Mouse (Mus musculus) hindbrain, embryonic 10.5 days (tissue): ENCODE measurements around the gene Snrpf. TPM values are rescaled to one million over a fixed set of nuclear protein-coding genes. Genes with fewer than 3 reads are reported as not detected.

Experiments used
- DNase-seq: peaks from one replicate; pipeline ENCODE4 v3.0.0-alpha.2; 2017; ENCODE audit warnings: low spot score
- H3K27ac ChIP-seq: fragments of 300-500 bp; sonication (generic); 2 replicates; pipeline ENCODE4 v1.5.1; 2016; ENCODE audit warnings: mild to moderate bottlenecking, moderate library complexity
- H3K27me3 ChIP-seq: fragments of 300-500 bp; sonication (generic); 2 replicates; pipeline ENCODE4 v1.6.1; 2016; ENCODE audit warnings: mild to moderate bottlenecking; ENCODE audit not compliant: poor library complexity, insufficient read depth, severe bottlenecking
- H3K36me3 ChIP-seq: fragments of 300-500 bp; sonication (generic); 2 replicates; pipeline ENCODE4 v1.6.1; 2016; ENCODE audit warnings: mild to moderate bottlenecking, moderate library complexity
- H3K4me1 ChIP-seq: fragments of 300-500 bp; sonication (generic); replicated peaks from 2 replicates; pipeline ENCODE4 v1.6.1; 2016; ENCODE audit warnings: mild to moderate bottlenecking
- H3K4me3 ChIP-seq: fragments of 300-500 bp; sonication (generic); 2 replicates; pipeline ENCODE4 v1.5.1; 2016; ENCODE audit warnings: mild to moderate bottlenecking, moderate library complexity
- H3K9me3 ChIP-seq: fragments of 300-500 bp; sonication (generic); 2 replicates; pipeline ENCODE4 v1.6.1; 2016; ENCODE audit warnings: mild to moderate bottlenecking, moderate library complexity
- WGBS: fragments of 180-500 bp; shearing (Covaris S2); methylation state at CpG from one replicate; pipeline ENCODE4 v1.1.7; 2016; 5-methylcytosine and 5-hydroxymethylcytosine counted together
- polyA plus RNA-seq: library from polyadenylated mRNA; unstranded; fragments of >200 nt; fragmentation: Nextera tagmentation; extraction: Ambion mirVana; gene quantifications from 2 replicates; pipeline ENCODE4 v1.2.1, GENCODE M21; 2016

Snrpf gene
- polyA plus RNA-seq, 1 experiment from 2014 or later, result 163 TPM

DNA sequence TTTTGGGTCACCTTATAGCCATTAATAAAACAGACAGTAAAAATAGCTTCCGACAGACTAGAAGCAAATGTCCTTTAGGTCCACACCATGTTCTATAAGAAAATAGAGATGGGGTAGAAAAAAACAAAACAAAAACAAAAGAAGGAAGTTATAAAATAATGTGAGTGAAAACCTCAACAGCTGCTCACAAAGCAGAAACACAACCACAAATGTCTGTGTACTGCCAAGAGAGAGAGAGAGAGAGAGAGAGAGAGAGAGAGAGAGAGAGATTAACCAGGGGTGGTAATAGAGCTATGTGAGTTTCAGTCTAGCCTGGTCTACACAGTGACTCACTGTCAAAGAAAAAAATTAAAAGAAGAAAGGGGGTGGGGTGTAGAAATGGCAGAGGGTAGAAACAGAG lies 47.9 kb downstream of the Snrpf start:
- WGBS, result 90% methylated on average over 1 of the region's 1 CpGs
- H3K27me3 ChIP-seq, result peaks cover 16% of the 10 kb centered on the region
- H3K4me3 ChIP-seq, result no peak overlapping the region
- H3K9me3 ChIP-seq, result no peaks in the 10 kb centered on the region
- no peaks in the 10 kb centered on the region for H3K36me3 ChIP-seq
- no peak overlapping the region for H3K27ac ChIP-seq
- peaks cover 25% of the 10 kb centered on the region for H3K4me1 ChIP-seq
- DNase-seq, result no peak

DNA sequence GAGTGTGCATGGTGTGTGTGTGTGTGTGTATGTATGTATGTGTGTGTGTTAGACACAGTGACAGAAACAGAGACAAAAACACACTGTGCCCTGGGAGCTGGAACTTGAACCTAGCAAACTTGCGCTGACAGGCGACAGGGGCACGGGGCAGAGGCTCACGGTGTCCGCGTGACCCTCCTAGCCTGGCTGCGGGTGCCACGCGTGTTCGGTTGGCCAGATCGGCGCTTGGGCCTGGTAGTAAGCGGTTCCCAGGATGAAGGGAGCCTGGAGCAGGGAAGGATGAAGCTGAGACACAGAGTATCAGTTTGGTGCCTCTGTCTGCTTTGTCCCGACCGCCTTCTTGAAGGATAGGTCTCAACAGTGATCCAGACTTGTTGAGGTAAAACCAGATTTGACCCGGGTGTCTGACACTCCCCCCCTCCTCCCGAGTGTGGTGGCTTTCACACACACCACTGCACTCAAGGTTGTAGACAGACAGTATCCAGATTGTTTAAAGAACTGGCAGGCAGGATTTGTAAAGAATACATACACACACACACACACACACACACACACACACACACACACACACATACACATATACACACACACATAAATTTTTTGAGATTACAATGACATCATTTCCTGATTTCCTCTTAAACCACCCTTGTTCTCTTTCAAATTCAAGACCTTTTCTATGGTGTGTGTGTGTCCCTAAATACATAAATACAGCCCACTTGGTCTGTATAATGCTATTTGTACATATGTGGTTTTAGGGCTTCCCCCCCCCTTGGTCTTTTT lies 48.9 kb downstream of the Snrpf start, which contains the start of gene Ccdc38:
Gene Ccdc38, plus strand, starts transcription at position 202 of the 780 bp plus-strand sequence.
- Histone ChIP-seq H3K27me3 (peaks cover 18% of the 10 kb centered on the region), H3K4me1 (peaks cover 20% of the 10 kb centered on the region), H3K36me3 (no peaks in the 10 kb centered on the region), H3K9me3 (no peaks in the 10 kb centered on the region), H3K27ac (peak within 1 kb of the TSS; percentile 75), H3K4me3 (peak within 1 kb of the TSS; percentile 55)
- no peak for DNase-seq
- WGBS, result 72% methylated on average over 17 of the region's 17 CpGs

DNA sequence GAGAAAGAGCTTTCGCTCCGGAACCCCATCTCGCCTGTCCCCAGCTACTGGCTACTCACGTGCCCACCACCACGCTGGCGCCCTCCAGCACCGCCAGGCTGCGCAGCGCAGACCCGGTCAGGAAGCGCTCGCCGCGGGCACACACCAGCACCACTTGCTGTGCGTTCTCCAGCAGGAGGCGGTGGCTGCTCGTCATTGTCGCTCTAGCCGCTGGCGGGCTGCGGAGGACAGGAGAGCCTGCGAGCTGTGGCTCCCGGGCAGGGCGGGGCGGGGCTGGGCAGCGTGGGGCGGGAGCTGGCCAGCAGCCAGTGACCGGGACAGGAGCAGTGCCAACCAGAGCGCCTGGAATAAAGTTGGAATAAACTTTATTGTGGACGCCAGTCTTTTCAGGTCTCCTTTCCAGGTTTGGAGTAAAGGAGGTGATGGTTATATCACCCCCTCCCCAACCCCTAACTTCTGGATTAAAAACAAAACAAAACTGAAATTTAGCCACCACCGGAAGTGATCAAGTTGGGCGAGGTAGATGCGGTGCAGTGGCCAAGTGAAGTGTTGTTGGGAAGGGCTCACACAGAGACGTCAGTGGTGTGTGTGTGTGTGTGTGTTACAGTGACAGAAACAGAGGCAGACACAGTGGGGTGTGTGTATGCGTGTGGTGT lies 49.6 kb downstream of the Snrpf start, which contains the start of gene Amdhd1:
Gene Amdhd1, minus strand, starts transcription at position 259 of the 656 bp plus-strand sequence.
- Histone ChIP-seq H3K36me3 (no peaks in the 10 kb centered on the region), H3K27me3 (peaks cover 25% of the 10 kb centered on the region), H3K9me3 (no peaks in the 10 kb centered on the region), H3K4me3 (peak within 1 kb of the TSS; percentile 55), H3K27ac (peak within 1 kb of the TSS; percentile 75), H3K4me1 (peaks cover 20% of the 10 kb centered on the region)
- peak; percentile 89 for DNase-seq
- WGBS, result 5% methylated on average over 35 of the region's 35 CpGs

DNA sequence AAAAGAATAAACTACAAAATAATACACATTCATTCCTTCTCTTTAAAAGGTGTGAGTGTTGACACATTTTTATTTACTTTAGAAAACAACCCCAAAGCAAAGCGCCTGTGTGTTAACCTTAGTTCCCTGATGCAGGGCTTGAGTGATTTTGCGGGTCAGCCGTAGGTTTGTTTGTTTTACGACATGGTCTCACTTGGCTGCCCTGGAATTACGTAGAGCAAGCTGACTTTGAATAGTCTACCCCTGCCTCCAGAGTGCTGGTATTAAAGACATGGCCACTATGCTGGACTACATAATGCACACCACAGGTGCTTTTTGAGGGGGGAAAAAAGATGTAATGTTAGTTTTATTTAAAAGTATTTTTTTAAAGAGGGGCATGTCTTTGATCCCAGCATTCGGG lies 50.7 kb downstream of the Snrpf start:
- no peak overlapping the region for H3K27ac ChIP-seq
- H3K9me3 ChIP-seq, result no peaks in the 10 kb centered on the region
- 48% methylated on average over 6 of the region's 6 CpGs for WGBS
- no peak for DNase-seq
- peaks cover 36% of the 10 kb centered on the region for H3K27me3 ChIP-seq
- peaks cover 25% of the 10 kb centered on the region for H3K4me1 ChIP-seq
- H3K4me3 ChIP-seq, result no peak overlapping the region
- no peaks in the 10 kb centered on the region for H3K36me3 ChIP-seq

DNA sequence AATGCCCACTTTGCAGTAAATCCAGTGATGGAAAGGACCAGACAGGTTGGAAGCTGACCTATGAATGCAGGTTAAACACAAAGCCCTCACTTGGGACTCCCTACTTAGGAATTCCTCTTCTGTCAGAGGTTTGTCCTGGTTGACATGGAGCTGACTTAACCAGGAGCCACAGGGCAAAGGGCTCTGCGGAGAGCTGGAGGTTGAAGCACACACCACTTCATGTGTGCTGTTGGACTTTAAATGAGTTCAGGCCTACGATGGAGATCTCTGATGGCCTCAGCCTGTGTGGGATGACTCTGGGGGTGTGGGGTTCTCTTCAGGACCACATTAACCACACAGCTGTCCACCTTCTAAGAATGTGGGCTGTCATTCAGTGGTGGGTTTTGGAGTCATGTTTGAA lies 51.2 kb downstream of the Snrpf start:
- H3K27ac ChIP-seq, result no peak overlapping the region
- peaks cover 25% of the 10 kb centered on the region for H3K4me1 ChIP-seq
- DNase-seq, result no peak
- no peaks in the 10 kb centered on the region for H3K9me3 ChIP-seq
- H3K4me3 ChIP-seq, result no peak overlapping the region
- no peaks in the 10 kb centered on the region for H3K36me3 ChIP-seq
- peaks cover 40% of the 10 kb centered on the region for H3K27me3 ChIP-seq
- 88% methylated on average over 2 of the region's 2 CpGs for WGBS

Other genes starting within 250 kb of the Snrpf start
- 151 and 155 TPM in 2 replicates for gene Lta4h, start 136.3 kb downstream of the Snrpf start, polyA plus RNA-seq
- gene Hal, start 100.9 kb downstream of the Snrpf start, polyA plus RNA-seq, result 0.12 and 0.17 TPM in 2 replicates
- 0.19 and 0.24 TPM in 2 replicates for gene Amdhd1, start 49.7 kb downstream of the Snrpf start, polyA plus RNA-seq
- gene Ccdc38, start 49.1 kb downstream of the Snrpf start, polyA plus RNA-seq, result 0.35 TPM in 2 replicates
- gene Ntn4, start 51.0 kb upstream of the Snrpf start, polyA plus RNA-seq, result 0.90 and 2.2 TPM in 2 replicates
- gene Usp44, start 241.8 kb upstream of the Snrpf start, polyA plus RNA-seq, result 12.6 and 16.7 TPM in 2 replicates